Mouse (Mus musculus) mature B cell (primary cell): ENCODE data around the gene Mei1.

Source experiments
- in situ Hi-C: fragments of 300-500 bp; cut with MboI; formaldehyde crosslinking; loops from 2 replicates; pipeline ENCODE4 v1.14.3; 2019

Mei1 gene

GRCm38 (mm10) chr15:82069898-82070297, at the start of gene Mei1:
TSS of gene Mei1 (plus strand) at chr15:82069996.
- in situ Hi-C loops: no loop called here

GRCm38 (mm10) chr15:82022535-82023088, 47.2 kb upstream of the Mei1 start:
- in situ Hi-C loops: no loop called here

GRCm38 (mm10) chr15:82023965-82024635, 45.7 kb upstream of the Mei1 start:
- in situ Hi-C loops: no loop called here

GRCm38 (mm10) chr15:82027276-82027675, 42.5 kb upstream of the Mei1 start:
- in situ Hi-C loops: no loop called here

- in situ Hi-C loops: no loop called here
These were observed 42.1 kb upstream of the Mei1 start for GRCm38 (mm10) chr15:82027726-82028125.

GRCm38 (mm10) chr15:82032386-82032785, 37.4 kb upstream of the Mei1 start:
- in situ Hi-C loops: no loop called here

GRCm38 (mm10) chr15:82033762-82034161, 36.0 kb upstream of the Mei1 start, which contains the start of gene Desi1:
TSS of gene Desi1 (minus strand) at chr15:82033862.
- in situ Hi-C loops: no loop called here

GRCm38 (mm10) chr15:82035904-82036689, 33.7 kb upstream of the Mei1 start:
- in situ Hi-C loops: no loop called here

GRCm38 (mm10) chr15:82040650-82041049, 29.1 kb upstream of the Mei1 start:
- in situ Hi-C loops: no loop called here

GRCm38 (mm10) chr15:82044166-82044784, 25.5 kb upstream of the Mei1 start:
- in situ Hi-C loops: no loop called here

GRCm38 (mm10) chr15:82046246-82046891, 23.4 kb upstream of the Mei1 start:
- in situ Hi-C loops: no loop called here

- in situ Hi-C loops: no loop called here
These were observed 22.5 kb upstream of the Mei1 start, which contains the start of gene Snu13 for GRCm38 (mm10) chr15:82047080-82047883. TSS of gene Snu13 (minus strand) at chr15:82047598.

- in situ Hi-C loops: no loop called here
These were observed 17.3 kb upstream of the Mei1 start for GRCm38 (mm10) chr15:82052544-82052943.

GRCm38 (mm10) chr15:82058719-82059201, 11.0 kb upstream of the Mei1 start, which contains the start of gene 4930407I10Rik:
TSS of gene 4930407I10Rik (plus strand) at chr15:82059151.
- in situ Hi-C loops: no loop called here

GRCm38 (mm10) chr15:82063909-82064308, 5.9 kb upstream of the Mei1 start:
- in situ Hi-C loops: no loop called here

- in situ Hi-C loops: no loop called here
These were observed 4.3 kb upstream of the Mei1 start for GRCm38 (mm10) chr15:82065511-82065910.

- in situ Hi-C loops: no loop called here
These were observed 2.1 kb downstream of the Mei1 start for GRCm38 (mm10) chr15:82071816-82072469.

GRCm38 (mm10) chr15:82073490-82073889, 3.7 kb downstream of the Mei1 start:
- in situ Hi-C loops: no loop called here

- in situ Hi-C loops: no loop called here
These were observed 10.1 kb downstream of the Mei1 start for GRCm38 (mm10) chr15:82079883-82080282.

GRCm38 (mm10) chr15:82081161-82081560, 11.4 kb downstream of the Mei1 start:
- in situ Hi-C loops: no loop called here
